Mouse (Mus musculus) liver, embryonic 12.5 days (tissue): ENCODE data around the gene Gm28053. TPM values are rescaled to one million over a fixed set of nuclear protein-coding genes. Genes with fewer than 3 reads are reported as not detected.

Source experiments
- ATAC-seq: fragments of 200-750 bp; cut with Nextera tagmentation; 2 replicates; pipeline ENCODE4 v1.8.0; 2017; ENCODE audit warnings: moderate number of reproducible peaks, mild to moderate bottlenecking, moderate library complexity
- H3K27ac ChIP-seq: fragments of 300-500 bp; sonication (generic); 2 replicates; pipeline ENCODE4 v1.5.1; 2016; ENCODE audit warnings: mild to moderate bottlenecking
- H3K27me3 ChIP-seq: fragments of 300-500 bp; sonication (generic); replicated peaks from 2 replicates; pipeline ENCODE4 v1.6.1; 2016; ENCODE audit warnings: mild to moderate bottlenecking, moderate library complexity
- H3K36me3 ChIP-seq: fragments of 300-500 bp; sonication (generic); 2 replicates; pipeline ENCODE4 v1.6.1; 2016; ENCODE audit warnings: mild to moderate bottlenecking, moderate library complexity
- H3K4me1 ChIP-seq: fragments of 300-500 bp; sonication (generic); 2 replicates; pipeline ENCODE4 v1.6.1; 2016
- H3K4me2 ChIP-seq: fragments of 300-500 bp; sonication (generic); 2 replicates; pipeline ENCODE4 v1.6.1; 2016; ENCODE audit warnings: mild to moderate bottlenecking, moderate library complexity
- H3K4me3 ChIP-seq: fragments of 300-500 bp; sonication (generic); 2 replicates; pipeline ENCODE4 v1.5.1; 2016; ENCODE audit warnings: mild to moderate bottlenecking, moderate library complexity
- H3K9ac ChIP-seq: fragments of 300-500 bp; sonication (generic); 2 replicates; pipeline ENCODE4 v1.6.1; 2016; ENCODE audit warnings: mild to moderate bottlenecking, moderate library complexity
- H3K9me3 ChIP-seq: fragments of 300-500 bp; sonication (generic); replicated peaks from 2 replicates; pipeline ENCODE4 v1.6.1; 2016; ENCODE audit warnings: mild to moderate bottlenecking, moderate library complexity
- WGBS: fragments of 180-500 bp; shearing (Covaris S2); methylation state at CpG from one replicate; pipeline ENCODE4 v1.1.7; 2016; ENCODE audit not compliant: insufficient replicate concordance; 5-methylcytosine and 5-hydroxymethylcytosine counted together
- polyA plus RNA-seq: library from polyadenylated mRNA; unstranded; fragments of >200 nt; fragmentation: Nextera tagmentation; extraction: Ambion mirVana; gene quantifications from 2 replicates; pipeline ENCODE4 v1.2.1, GENCODE M21; 2016

Gene Gm28053
- polyA plus RNA-seq, 1 experiment from 2014 or later = 1.2 TPM

DNA sequence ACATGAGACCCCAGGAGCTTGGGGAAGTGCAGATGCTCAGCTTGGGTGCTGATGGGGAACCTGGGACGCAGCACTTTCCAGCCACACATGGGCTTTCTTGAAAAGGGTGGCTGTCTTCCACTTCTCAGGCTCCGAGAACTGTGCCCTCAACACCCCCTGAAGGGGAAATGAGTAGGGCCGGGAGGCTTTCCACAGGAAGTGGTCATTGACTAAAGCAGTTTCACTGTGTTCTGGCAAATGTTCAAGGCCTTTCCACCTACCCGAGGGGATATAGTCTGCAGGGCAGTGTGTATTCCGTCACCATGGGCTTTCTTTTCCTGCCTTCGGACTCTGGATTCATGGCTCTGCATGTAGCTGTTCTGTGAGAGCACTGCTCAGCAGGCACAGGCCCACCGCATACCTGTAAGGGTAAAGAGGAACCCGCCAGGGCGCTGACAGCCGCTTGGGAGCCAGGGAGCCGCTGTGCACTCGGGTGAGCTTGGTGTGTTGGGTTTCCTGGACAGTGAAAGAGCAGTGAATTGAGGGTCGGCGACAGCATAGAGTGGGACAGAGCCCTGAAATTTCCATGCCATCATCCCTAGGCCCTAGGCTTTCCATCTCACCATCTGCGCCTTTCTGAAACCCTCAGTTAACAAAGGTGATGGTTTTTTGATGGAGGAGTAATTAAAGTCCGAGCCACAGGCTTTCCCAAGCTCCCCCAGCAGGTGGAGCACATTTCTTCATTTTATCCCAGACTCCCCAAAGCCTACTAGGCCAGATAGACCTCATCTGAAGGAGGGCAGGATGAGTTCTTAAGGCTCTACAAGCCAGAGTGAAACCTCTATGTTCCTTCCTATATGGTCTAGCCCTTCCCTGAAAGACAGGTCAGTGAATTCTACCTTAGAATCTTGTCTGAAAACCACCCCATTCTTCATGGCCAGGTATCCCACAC is 27.8 kb downstream of the Gm28053 start, which contains the start of gene Gimap5:
TSS of gene Gimap5 (plus strand) at position 239 of the 931 bp plus-strand sequence.
- Histone ChIP-seq H3K27me3 (peaks cover 7% of the 10 kb centered on the region; the same call in 1 of the 2 replicates), H3K9me3 (no peaks in the 10 kb centered on the region), H3K36me3 (0 out of 2 replicates have a peak, but pooled peaks cover 9% of the 10 kb centered on the region), H3K9ac (no peak within 1 kb of the TSS), H3K27ac (peak within 1 kb of the TSS; percentile 48), H3K4me1 (peaks cover 31% of the 10 kb centered on the region), H3K4me2 (peak within 1 kb of the TSS; percentile 32), H3K4me3 (peak within 1 kb of the TSS; percentile 16; the same call in 1 of the 2 replicates)
- 15% methylated on average over 16 of the region's 16 CpGs for WGBS
- ATAC-seq = 0 out of 2 replicates have a peak, but pooled peaks have one; percentile 23

DNA sequence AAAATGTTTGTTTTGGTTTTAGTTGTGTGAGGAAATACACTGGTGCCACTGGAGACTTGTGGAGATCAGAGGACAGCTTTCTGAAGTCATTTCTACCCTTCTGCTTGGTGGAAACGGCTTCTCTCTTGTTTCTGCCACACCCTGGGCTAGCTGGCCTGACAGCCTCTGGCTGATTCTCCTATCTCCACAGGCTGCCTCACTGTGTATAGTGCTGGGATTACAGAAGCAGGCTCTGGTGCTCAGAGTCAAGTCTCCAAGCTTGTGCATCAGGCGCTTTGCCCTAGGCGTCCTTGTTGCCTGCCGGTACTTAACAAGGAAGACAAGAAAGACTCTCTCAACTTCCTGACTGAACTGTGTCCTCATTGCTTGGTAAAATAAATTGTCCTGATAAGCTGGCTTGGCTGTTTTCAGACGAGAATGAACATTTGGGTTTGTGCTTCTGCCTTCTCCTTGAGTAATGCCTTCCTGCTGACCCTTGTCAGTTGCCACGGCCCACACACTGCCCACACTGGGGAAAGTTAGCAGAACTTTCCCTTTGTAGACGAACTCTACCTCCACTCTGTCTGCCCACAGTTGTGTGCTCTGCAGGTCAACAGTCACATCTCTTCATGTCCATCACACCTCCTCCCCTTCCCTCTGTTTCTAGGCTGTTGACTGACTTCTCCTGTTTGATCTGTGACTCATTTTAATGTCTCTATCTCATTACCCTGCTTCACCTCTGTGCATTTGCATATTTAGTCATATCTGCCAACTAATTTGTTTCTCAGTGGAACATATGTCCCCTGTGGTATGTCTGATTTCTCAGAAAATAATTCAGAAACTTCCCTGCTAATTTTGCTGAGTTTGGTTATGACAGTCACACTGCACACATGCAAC is 28.9 kb downstream of the Gm28053 start:
- ATAC-seq = no peak
- peak overlapping the region; percentile 10; the same call in 1 of the 2 replicates for H3K4me2 ChIP-seq

DNA sequence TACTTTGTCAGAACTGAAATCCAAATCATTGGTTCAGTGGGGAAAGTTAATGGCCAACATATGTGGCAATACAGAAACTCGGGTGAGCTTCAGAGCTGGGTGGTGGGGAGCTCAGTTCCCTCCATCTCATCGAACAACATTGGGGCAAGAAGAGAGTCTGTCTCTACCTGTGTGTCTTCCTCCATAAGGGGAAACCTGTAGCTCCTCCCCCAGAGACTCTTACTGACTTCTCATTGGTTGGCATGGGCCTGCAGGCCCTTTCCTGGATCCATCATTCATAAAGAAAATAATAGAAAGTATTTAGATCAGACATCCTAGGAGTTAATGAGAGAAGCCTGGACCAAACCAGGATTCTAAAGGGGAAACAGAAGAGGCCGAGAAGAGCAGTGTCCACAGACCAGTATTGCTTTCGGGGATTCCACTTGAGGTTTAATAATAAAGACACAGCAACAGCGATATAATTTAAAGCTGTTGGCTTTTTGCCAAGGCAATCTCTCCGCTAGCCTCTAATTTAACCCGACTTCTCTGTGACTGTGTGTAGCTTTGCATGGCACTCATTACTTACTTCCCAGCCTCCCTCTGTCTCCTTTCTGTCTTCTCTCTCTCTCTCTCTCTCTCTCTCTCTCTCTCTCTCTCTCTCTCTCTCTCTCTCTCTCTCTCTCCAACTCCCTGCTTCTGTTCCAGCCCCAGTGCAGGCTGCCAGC is 45.3 kb downstream of the Gm28053 start:
- Histone ChIP-seq H3K4me1 (no peaks in the 10 kb centered on the region), H3K27ac (no peak overlapping the region), H3K27me3 (no peaks in the 10 kb centered on the region), H3K4me2 (no peak overlapping the region), H3K9ac (no peak overlapping the region), H3K9me3 (peaks cover 6% of the 10 kb centered on the region; the same call in 1 of the 2 replicates), H3K4me3 (no peak overlapping the region), H3K36me3 (no peaks in the 10 kb centered on the region)
- ATAC-seq = no peak
- 82% methylated on average over 7 of the region's 7 CpGs for WGBS

More for the DNA sequence above, 28.9 kb downstream of the Gm28053 start:
- no peaks in the 10 kb centered on the region for H3K9me3 ChIP-seq
- H3K4me3 ChIP-seq = no peak overlapping the region
- no peak overlapping the region for H3K9ac ChIP-seq
- peaks cover 26% of the 10 kb centered on the region; the same call in 1 of the 2 replicates for H3K4me1 ChIP-seq
- H3K27me3 ChIP-seq = peaks cover 6% of the 10 kb centered on the region; the same call in 1 of the 2 replicates
- peak overlapping the region; percentile 32 for H3K27ac ChIP-seq
- H3K36me3 ChIP-seq = 0 out of 2 replicates have a peak, but pooled peaks cover 8% of the 10 kb centered on the region
- 30% methylated on average over 7 of the region's 7 CpGs for WGBS

DNA sequence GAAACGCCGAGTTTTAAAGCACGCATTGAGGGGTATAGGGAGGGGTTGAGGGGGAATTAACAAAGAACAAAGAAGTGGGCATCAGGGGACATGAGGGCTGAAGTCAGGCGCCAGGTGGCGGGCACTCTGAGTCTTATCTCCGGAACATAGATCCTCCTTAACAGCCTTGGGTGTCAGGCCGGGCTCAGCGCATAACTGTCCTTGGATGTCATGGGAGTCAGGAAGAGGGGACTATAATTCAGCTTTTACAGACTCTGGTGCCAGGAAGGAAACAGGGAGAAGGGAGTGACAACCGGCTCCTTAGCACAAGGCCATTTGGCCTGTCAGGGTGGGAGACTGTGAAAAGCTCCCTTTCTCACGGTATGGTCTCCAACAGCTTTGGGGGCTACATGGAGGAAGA is 46.1 kb downstream of the Gm28053 start:
- WGBS = 83% methylated on average over 10 of the region's 10 CpGs
- Histone ChIP-seq H3K4me2 (no peak overlapping the region), H3K36me3 (no peaks in the 10 kb centered on the region), H3K4me1 (no peaks in the 10 kb centered on the region), H3K9me3 (peaks cover 6% of the 10 kb centered on the region; the same call in 1 of the 2 replicates), H3K4me3 (no peak overlapping the region), H3K27ac (no peak overlapping the region), H3K9ac (no peak overlapping the region), H3K27me3 (no peaks in the 10 kb centered on the region)
- no peak for ATAC-seq

DNA sequence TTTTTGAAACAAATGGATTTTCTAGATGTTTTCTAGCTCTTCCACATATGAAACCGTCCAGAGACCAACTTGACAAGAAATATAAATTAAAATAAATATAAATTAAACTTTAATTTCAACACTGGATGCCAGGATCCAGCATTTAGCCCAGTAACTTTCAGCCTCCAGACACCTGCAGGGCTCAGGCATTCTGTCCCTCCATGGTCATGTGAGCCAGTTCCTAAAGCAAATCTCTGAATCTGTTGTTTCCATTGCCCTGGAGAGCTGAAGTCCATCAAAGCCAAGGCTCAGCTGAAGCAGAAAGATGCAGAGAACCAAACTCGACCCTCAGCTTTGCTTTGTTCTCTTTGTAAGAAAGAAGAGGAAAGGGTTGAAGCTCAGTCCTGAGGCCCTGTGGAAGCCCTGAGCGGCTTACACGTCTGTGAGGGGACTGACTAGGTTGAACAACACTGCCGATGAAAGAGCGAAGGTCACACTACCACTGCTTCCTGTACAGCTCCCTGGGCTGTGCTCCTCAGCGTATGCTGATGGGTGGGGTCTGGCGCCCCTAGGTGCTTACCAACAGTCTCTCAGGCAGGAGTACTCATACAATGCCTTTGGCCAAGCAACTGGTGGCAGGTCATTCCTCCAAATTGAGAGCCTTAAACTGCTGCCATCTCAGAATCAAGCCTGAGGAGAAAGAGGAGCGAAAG is 49.9 kb downstream of the Gm28053 start:
- H3K4me2 ChIP-seq = no peak overlapping the region
- H3K9ac ChIP-seq = no peak overlapping the region
- H3K27ac ChIP-seq = no peak overlapping the region
- H3K27me3 ChIP-seq = no peaks in the 10 kb centered on the region
- ATAC-seq = peak; percentile 59
- H3K4me1 ChIP-seq = no peaks in the 10 kb centered on the region
- no peak overlapping the region for H3K4me3 ChIP-seq
- H3K9me3 ChIP-seq = peaks cover 6% of the 10 kb centered on the region; the same call in 1 of the 2 replicates
- WGBS = 46% methylated on average over 9 of the region's 9 CpGs
- H3K36me3 ChIP-seq = no peaks in the 10 kb centered on the region

DNA sequence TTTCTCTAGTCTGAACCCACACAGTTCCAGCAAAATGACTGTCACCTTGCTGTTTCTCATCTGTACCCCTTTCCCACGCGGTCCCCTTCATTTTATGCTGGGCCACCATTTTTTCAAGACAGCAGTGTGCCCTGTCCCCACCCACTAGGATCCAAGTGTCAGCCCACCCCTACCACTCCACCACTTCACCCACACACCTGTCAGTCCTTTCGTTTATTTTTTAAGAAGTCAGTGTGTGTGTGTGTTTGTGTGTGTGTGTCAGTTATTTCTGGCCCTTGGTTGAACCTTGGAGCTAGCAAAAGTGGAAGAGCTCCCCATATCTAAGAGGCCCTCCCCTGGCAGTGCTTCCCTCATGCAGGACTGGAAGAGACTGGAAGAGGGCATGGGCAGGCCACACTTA is 50.5 kb downstream of the Gm28053 start:
- Histone ChIP-seq H3K9me3 (peaks cover 6% of the 10 kb centered on the region; the same call in 1 of the 2 replicates), H3K4me2 (no peak overlapping the region), H3K27me3 (no peaks in the 10 kb centered on the region), H3K36me3 (no peaks in the 10 kb centered on the region), H3K4me3 (no peak overlapping the region), H3K27ac (no peak overlapping the region), H3K4me1 (no peaks in the 10 kb centered on the region), H3K9ac (no peak overlapping the region)
- WGBS = 73% methylated on average over 3 of the region's 3 CpGs
- ATAC-seq = no peak

DNA sequence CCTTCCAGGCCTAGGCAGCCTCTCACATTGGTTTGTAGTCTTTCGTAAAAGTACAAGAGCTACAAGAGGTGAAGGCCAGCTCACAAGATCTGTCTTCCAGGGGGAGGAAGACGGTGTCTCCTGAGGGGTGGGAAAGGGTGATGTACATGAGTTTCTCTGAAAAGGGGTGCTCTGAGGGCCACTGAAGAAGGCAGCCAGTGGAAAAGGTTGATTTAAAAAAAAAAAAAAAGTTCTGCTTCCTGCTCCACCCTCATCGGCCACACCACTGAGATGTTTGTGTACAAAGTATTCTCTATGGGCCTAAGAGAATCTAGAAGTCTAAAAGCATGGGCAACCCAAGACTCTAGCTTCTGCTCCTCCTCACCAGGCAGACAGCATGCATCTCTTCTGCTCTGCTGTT is 52.3 kb downstream of the Gm28053 start, which contains the start of gene Gimap3:
TSS of gene Gimap3 (minus strand) at position 156 of the 400 bp plus-strand sequence.
- Histone ChIP-seq H3K4me1 (no peaks in the 10 kb centered on the region), H3K27ac (no peak within 1 kb of the TSS), H3K36me3 (no peaks in the 10 kb centered on the region), H3K27me3 (no peaks in the 10 kb centered on the region), H3K9me3 (no peaks in the 10 kb centered on the region), H3K9ac (no peak within 1 kb of the TSS), H3K4me3 (no peak within 1 kb of the TSS), H3K4me2 (no peak within 1 kb of the TSS)
- ATAC-seq = no peak
- whole genome bisulfite sequencing = 70% methylated on average over 3 of the region's 3 CpGs

DNA sequence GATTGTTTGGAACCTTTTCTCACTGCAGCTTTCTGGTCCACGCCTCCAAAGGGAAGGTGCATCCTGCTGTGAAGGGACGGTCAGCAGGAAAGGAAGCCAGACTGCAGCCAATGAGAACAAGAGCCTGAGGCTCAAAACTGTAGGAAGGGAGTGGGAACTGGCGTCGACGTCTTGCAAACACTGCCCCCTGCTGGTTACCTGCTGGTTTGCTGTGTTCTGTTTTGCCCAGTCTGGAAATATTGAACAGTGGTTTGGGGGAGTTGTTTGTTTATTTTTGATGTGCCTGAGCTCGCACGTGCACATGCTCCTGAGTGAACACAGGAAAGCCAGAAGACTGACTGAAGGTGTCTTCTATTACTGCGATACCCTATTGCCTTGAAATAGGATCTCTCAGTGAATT is 53.6 kb downstream of the Gm28053 start:
- no peaks in the 10 kb centered on the region for H3K4me1 ChIP-seq
- H3K27ac ChIP-seq = no peak overlapping the region
- no peak for ATAC-seq
- no peak overlapping the region for H3K4me2 ChIP-seq
- no peaks in the 10 kb centered on the region for H3K36me3 ChIP-seq
- H3K27me3 ChIP-seq = no peaks in the 10 kb centered on the region
- no peak overlapping the region for H3K4me3 ChIP-seq
- no peak overlapping the region for H3K9ac ChIP-seq
- WGBS = 7% methylated on average over 8 of the region's 8 CpGs
- H3K9me3 ChIP-seq = no peaks in the 10 kb centered on the region

DNA sequence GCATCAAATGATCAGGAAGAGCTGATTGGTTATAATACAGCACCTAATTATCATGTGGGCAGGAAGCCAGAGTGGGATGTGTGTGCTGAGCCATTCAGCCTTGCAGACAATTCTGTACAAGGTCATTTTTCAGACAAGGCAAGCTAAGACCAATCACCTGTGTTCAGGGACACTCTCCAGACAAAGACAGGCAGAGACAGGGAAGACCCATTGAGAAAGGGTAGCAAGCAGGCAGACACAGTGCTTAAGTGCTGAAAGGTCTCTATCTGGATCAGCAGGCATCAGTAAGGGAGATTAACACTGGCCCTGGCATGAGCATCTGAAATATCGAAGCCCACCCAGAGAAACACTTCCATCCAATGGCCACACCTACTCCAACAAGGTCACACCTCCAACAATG is 66.0 kb downstream of the Gm28053 start:
- H3K9ac ChIP-seq = no peak overlapping the region
- no peak overlapping the region for H3K27ac ChIP-seq
- H3K9me3 ChIP-seq = 0 out of 2 replicates have a peak, but pooled peaks cover 4% of the 10 kb centered on the region
- no peaks in the 10 kb centered on the region for H3K27me3 ChIP-seq
- no peak for ATAC-seq
- H3K4me3 ChIP-seq = no peak overlapping the region
- H3K4me2 ChIP-seq = no peak overlapping the region
- 62% methylated on average over 1 of the region's 1 CpGs for WGBS
- no peaks in the 10 kb centered on the region for H3K36me3 ChIP-seq
- no peaks in the 10 kb centered on the region for H3K4me1 ChIP-seq

DNA sequence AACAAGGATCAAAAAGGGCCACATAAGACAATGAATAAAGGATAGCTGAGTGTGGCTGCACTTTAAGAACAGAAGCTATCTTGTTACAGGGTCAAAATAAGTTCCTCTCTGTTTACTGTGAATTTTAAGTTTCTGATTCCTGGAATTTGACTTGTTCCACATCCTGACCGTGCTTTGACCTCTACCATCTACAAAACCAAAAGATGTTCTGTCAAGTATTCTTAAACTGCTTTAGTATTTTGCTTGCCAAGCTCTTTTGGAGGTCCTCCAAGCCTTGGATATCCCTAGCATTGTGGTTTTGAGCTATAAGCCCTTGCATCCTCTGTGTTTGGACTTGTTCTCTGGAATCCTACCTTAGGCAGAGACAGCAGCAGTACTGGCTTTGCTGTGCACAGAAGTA is 66.8 kb downstream of the Gm28053 start:
- 35% methylated on average over 1 of the region's 1 CpGs for WGBS
- ATAC-seq = no peak
- H3K27ac ChIP-seq = no peak overlapping the region

DNA sequence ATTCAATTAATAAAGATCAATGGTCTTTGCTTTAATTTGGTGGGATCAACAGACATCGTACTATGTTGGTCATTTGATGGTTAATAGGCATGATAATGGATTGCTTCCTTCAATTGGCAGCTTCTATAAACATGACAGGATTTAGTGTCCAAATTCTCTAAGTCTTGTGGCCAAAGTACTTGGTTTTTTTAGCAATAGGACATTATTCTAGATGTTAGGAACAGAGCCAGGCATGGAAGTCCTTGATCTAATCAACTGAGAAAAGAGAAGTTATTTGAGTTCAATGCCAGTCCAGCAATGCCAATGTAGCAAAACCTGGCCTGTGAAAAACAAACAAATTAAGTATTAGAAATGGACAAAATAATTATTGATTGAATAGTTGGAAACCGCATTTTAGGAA is 67.2 kb downstream of the Gm28053 start:
- H3K27me3 ChIP-seq = no peaks in the 10 kb centered on the region
- no peak overlapping the region for H3K4me2 ChIP-seq
- no peak for ATAC-seq
- no peak overlapping the region for H3K9ac ChIP-seq
- no peaks in the 10 kb centered on the region for H3K36me3 ChIP-seq
- 58% methylated on average over 2 of the region's 2 CpGs for WGBS
- H3K4me1 ChIP-seq = no peaks in the 10 kb centered on the region
- H3K4me3 ChIP-seq = no peak overlapping the region
- no peaks in the 10 kb centered on the region for H3K9me3 ChIP-seq
- H3K27ac ChIP-seq = no peak overlapping the region

More for the DNA sequence above, 66.8 kb downstream of the Gm28053 start:
- Histone ChIP-seq H3K27me3 (no peaks in the 10 kb centered on the region), H3K4me3 (no peak overlapping the region), H3K4me2 (no peak overlapping the region), H3K9ac (no peak overlapping the region), H3K9me3 (no peaks in the 10 kb centered on the region), H3K4me1 (no peaks in the 10 kb centered on the region), H3K36me3 (no peaks in the 10 kb centered on the region)
